Mouse (Mus musculus): ENCODE measurements around the gene Fgg.

Fgg gene

DNA sequence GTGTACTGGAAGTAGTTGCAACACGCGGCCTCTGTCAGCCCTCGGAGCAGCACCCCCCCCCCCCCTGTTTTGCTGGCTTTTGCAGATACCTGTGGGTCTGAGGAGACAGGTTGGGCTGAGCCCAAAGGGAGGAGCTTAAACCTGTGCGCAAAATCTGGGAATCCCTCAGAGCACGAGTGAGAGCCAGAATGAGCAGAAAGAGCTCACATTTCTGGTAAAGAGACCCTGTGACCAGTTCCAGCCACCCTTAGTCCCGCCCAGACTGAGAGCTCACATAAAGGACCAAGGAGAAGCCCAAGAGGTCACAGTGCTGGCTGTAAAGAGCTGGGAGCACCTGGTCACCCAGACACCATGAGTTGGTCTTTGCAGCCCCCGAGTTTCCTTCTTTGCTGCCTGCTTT, at the start of gene Fgg:
Gene Fgg, plus strand, starts transcription at position 168 of the 400 bp plus-strand sequence.
- DNase-seq: peak; percentile 67

GRCm38 (mm10) chr3:82971046-82971445, 36.5 kb upstream of the Fgg start:
- DNase-seq: peak; percentile 66

DNA sequence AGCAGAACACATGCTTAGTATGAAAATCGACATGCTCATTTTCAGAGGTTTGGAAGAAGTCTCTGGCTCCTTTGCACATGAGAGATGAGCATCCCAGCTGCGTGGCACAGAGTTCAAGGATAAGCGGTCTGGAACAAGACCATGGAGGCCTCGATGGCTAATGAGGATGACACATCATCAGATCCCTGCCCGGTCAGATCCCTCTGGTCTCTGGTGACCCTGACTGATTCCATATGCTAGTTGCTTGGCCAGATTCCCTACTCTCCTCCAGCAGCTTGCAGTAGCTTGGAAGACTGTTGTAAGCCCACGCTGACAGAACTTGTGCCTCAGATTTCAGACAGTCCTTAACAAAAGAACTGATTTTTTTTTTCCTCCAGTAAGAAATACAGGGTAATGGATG, 26.7 kb upstream of the Fgg start:
- DNase-seq: peak; percentile 93

GRCm38 (mm10) chr3:82981861-82982260, 25.7 kb upstream of the Fgg start:
- DNase-seq: peak; percentile 24

DNA sequence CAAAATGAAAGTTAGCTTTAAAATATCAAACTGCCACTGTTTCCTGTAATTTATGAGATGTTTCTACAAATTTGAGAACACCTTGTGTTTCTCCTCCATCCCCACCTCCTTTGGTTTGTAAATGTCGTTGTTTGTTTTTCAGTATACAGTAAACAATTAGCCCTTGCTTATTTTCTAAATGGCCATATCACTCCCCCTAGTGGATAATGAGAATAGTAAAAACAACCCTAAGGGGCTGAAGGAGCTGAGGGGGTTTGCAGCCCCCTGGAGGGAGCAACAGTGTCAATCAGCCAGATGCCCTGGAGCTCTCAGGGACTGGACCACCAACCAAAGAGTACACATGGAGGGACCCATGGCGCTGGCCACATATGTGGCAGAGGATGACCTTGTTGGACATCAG, 22.7 kb upstream of the Fgg start:
- no peak for DNase-seq

DNA sequence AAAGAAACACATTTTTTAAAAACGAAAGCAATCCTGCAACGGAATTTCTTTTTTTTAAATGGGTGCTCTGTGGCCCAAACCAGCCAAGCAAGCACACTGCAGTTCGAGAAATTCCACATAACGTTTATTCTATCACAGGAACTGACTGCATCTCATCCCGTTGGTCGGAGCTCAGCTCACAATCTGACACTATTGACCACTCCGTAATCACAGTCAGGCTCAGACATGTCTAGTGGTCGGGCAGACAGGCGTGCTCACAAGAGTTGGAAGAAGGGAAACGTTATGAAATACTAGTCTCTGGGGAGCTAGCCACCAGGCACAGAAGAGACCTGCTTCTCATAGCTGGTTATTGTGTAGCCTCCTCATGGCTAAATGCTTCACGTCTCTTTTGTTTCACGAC, 15.6 kb upstream of the Fgg start:
- DNase-seq: peak; percentile 80

DNA sequence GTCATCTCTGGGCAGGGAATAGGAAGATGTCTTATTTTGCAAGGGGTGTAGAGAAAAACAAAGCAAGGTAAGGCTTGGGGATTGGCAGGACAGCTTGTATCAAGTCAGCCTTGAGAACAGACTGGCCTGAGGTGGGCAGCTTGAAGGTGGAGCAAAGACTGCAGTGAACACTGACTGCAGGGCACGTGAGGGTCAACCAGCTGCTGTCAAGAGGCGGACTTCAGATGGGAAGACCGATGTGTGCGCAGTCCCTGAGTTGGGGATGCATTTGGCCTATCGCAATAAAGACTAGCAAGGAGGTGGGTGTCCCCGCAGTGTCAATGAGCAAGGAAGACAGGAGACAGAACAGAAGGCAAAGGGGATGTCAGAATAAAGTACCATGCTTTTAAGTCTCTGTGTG, 14.6 kb upstream of the Fgg start:
- DNase-seq: peak; percentile 67

GRCm38 (mm10) chr3:82995368-82995767, 12.2 kb upstream of the Fgg start:
- DNase-seq: peak; percentile 92

GRCm38 (mm10) chr3:82996656-82997055, 10.9 kb upstream of the Fgg start:
- peak; percentile 28 for DNase-seq

DNA sequence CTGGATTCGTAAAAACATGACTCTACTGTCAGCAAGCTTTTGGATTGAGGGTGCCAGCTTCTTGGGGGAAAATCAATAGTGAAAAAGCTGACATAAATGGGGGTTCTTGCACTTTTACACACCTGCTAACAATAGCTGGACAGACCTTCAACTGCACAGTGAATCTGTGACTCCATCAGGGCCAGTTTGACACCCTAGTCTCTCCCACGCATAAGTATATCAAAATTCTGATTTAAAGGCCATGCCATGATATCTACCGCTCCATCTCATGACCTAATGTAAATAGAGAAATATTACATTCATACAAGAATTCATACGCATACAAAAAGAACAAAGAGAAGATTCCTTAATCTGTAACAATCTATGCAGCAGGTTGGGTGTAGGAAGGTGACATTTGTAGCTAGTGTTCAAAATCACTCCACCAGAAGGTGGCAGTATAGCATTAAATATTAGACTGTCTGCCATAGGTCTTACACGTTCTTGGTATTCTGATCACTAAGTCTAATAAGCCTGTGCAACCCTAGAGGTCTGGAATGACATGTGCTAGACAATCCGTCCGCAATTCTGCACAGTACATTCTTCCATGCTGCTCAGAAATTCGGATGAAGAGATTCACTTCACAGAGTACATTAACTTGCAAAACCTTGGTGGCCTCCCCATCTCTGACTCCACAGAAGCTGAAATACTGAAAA, 8.6 kb upstream of the Fgg start:
- DNase-seq: peak; percentile 78

- peak; percentile 51 for DNase-seq
Measured at GRCm38 (mm10) chr3:82999995-83000394, 7.5 kb upstream of the Fgg start.

DNA sequence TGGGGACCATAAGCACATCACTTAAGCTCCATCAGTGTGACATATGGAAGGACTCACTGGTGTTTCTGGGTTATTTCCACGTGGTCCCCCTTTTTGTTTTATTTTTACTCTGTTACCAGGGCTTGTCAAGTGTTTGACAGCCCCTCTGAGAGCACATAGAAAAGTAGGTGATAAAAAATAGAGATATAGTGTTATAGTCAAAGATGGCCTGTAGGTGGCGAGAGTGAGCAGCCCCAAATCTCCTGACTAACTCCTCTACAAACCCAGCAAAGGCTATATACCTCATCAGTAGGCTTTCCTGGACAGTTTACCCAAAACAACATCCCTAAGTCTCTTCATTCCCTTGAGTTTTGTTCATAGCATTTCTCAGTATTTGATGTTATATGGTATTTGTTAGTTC, 5.3 kb upstream of the Fgg start:
- peak; percentile 65 for DNase-seq

DNA sequence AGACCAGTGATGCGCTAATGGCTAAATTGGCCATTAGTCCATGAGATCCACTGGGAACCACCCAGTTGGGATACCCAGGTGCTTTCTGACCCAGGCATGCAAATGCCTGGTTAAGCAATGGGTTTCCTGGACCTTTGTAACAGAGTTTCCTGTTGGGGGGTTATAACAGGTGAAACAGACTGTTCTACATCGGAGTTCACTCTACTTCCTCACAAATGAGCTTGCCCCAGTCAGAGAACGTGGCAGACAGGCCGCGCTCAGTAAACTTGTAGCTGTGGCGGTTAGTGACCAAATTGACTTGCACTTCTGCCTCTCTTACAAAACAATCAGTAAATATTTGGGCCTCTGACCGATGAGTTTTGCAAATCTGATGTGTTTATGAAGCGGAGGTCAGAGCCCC, 4.5 kb upstream of the Fgg start:
- peak; percentile 73 for DNase-seq

- no peak for DNase-seq
Measured at GRCm38 (mm10) chr3:83004801-83005200, 2.7 kb upstream of the Fgg start.

DNA sequence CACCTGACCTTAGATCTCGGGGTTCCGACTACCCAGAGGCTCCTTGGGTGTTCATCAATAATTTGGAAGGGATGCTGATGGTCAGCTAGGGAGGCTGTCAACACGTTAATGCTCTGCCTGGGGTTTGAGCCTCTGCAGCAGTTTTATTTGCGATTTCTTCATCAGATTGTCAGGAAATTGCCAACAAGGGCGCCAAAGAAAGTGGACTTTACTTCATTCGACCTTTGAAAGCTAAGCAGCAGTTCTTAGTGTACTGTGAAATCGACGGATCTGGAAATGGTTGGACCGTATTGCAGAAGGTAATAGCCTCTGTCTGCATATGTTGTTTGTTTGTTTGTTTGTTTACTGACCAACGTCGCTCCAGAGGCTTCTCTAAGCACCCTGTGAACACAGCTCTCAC, 2.8 kb downstream of the Fgg start:
- no peak for DNase-seq

GRCm38 (mm10) chr3:83011136-83011535, 3.6 kb downstream of the Fgg start:
- DNase-seq: peak; percentile 3

- peak; percentile 71 for DNase-seq
Measured at GRCm38 (mm10) chr3:83011565-83011964, 4.0 kb downstream of the Fgg start.

GRCm38 (mm10) chr3:83012636-83013035, 5.1 kb downstream of the Fgg start:
- DNase-seq: peak; percentile 87

GRCm38 (mm10) chr3:83013951-83014350, 6.4 kb downstream of the Fgg start:
- DNase-seq: peak; percentile 80

GRCm38 (mm10) chr3:83016236-83016635, 8.7 kb downstream of the Fgg start:
- DNase-seq: peak; percentile 33

- no peak for DNase-seq
Measured at GRCm38 (mm10) chr3:83020387-83020786, 12.9 kb downstream of the Fgg start.

DNA sequence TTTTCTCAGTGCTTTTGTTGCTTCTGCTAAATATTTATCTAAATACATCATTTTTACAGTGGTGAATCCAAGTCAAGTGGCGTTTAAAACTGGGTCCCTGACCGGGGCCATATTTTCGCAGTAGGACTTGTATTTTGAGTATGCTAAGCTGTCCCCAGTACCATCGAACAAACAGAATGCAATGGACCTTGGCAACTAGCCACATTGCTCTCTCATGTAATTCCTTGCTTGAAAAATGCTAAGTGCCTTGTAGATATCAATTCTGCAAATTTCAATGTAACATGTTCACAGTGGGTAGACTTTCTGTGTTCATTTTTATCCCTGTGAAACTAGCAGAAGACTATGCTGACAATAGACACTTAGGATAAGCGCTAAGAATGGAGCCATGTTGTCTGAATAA, 13.7 kb downstream of the Fgg start:
- peak; percentile 51 for DNase-seq

DNA sequence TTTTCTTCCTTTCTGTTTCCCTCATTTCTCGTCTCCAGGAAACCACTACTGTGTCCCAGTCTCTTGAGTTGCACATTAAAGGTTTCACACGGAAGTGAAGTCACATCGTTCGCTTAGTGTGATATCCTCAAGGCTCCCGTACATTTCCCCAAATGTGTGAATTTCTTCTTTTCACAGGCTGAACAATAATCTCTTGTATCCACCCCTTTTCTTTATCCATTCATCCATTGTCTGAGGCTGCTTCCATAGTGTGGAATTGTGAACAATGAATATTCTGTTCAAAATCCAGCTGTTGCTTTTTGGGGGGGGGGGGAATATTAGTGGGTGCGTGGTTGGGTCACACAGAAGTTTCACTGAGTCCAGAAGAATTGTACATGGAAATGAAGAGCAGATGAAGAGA, 17.5 kb downstream of the Fgg start:
- DNase-seq: peak; percentile 9

- DNase-seq: peak; percentile 68
Measured at GRCm38 (mm10) chr3:83025475-83026301, 18.2 kb downstream of the Fgg start, which contains the start of gene Fga. Gene Fga, plus strand, starts transcription at chr3:83026076.
